Mouse (Mus musculus): ENCODE data around the gene Prkd3. TPM values are rescaled to one million over a fixed set of nuclear protein-coding genes. Genes with fewer than 3 reads are reported as not detected.

Prkd3 gene
- polyA plus RNA-seq, 1 experiment, result 48.3 TPM

- H3K4me1 ChIP-seq (ENCODE audit: control insufficient read depth, insufficient read depth, low read length), result peaks cover 13% of the 10 kb centered on the region
- no peak overlapping the region for H3K4me3 ChIP-seq (ENCODE audit: insufficient read depth, low read length)
- no peak overlapping the region for H3K27ac ChIP-seq (ENCODE audit: insufficient read depth, low read length)
- TF ChIP-seq CTCF (IDR thresholded peaks at IDR 0.05; ENCODE audit: borderline replicate concordance, insufficient read depth, low read length), result no peak
Measured at GRCm38 (mm10) chr17:78991549-78991948, 29.1 kb downstream of the Prkd3 start.

GRCm38 (mm10) chr17:78989015-78989414, 31.6 kb downstream of the Prkd3 start:
- Histone ChIP-seq H3K4me3 (ENCODE audit: insufficient read depth, low read length) (no peak overlapping the region), H3K27ac (ENCODE audit: insufficient read depth, low read length) (no peak overlapping the region), H3K4me1 (ENCODE audit: control insufficient read depth, insufficient read depth, low read length) (peaks cover 5% of the 10 kb centered on the region; the same call in 1 of the 2 replicates)
- TF ChIP-seq POLR2A (IDR thresholded peaks at IDR 0.05; ENCODE audit: low read depth, low read length), result no peak
- TF ChIP-seq CTCF (IDR thresholded peaks at IDR 0.05; ENCODE audit: borderline replicate concordance, insufficient read depth, low read length), result no peak

- Histone ChIP-seq H3K4me3 (ENCODE audit: insufficient read depth, low read length) (no peak overlapping the region), H3K27ac (ENCODE audit: insufficient read depth, low read length) (no peak overlapping the region), H3K4me1 (ENCODE audit: control insufficient read depth, insufficient read depth, low read length) (peaks cover 3% of the 10 kb centered on the region; the same call in 1 of the 2 replicates)
- TF ChIP-seq CTCF (IDR thresholded peaks at IDR 0.05; ENCODE audit: borderline replicate concordance, insufficient read depth, low read length) (no peak), POLR2A (IDR thresholded peaks at IDR 0.05; ENCODE audit: low read depth, low read length) (no peak)
Measured at GRCm38 (mm10) chr17:78983736-78984135, 36.9 kb downstream of the Prkd3 start.

DNA sequence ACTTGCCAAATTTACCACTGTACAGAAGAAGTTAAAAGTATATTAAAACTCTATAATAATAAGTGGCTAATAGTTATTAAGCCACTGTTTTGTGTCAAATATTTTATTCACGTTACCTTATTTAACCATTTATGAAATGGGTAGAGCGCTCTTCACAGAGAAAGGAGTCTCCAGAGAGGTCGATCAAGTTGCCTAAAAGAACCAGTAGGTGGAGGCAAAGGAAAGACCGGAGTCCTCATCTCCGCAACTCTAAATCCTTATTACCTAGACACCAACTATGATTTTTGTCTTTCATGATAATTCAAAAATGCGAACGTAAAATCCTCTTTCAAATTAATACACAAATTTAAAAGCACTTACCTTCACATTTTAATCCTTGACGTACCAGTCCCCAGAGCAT, 37.5 kb downstream of the Prkd3 start:
- no peak overlapping the region for H3K4me3 ChIP-seq (ENCODE audit: insufficient read depth, low read length)
- H3K4me1 ChIP-seq (ENCODE audit: control insufficient read depth, insufficient read depth, low read length), result peaks cover 3% of the 10 kb centered on the region; the same call in 1 of the 2 replicates
- TF ChIP-seq CTCF (IDR thresholded peaks at IDR 0.05; ENCODE audit: borderline replicate concordance, insufficient read depth, low read length), result no peak
- TF ChIP-seq POLR2A (IDR thresholded peaks at IDR 0.05; ENCODE audit: low read depth, low read length), result no peak
- no peak overlapping the region for H3K27ac ChIP-seq (ENCODE audit: insufficient read depth, low read length)

- Histone ChIP-seq H3K4me1 (ENCODE audit: control insufficient read depth, insufficient read depth, low read length) (no peaks in the 10 kb centered on the region), H3K27ac (ENCODE audit: insufficient read depth, low read length) (no peak overlapping the region), H3K4me3 (ENCODE audit: insufficient read depth, low read length) (no peak overlapping the region)
- TF ChIP-seq POLR2A (IDR thresholded peaks at IDR 0.05; ENCODE audit: low read depth, low read length), result no peak
- TF ChIP-seq CTCF (IDR thresholded peaks at IDR 0.05; ENCODE audit: borderline replicate concordance, insufficient read depth, low read length), result no peak
Measured at GRCm38 (mm10) chr17:78968500-78968899, 52.1 kb downstream of the Prkd3 start.

- no peaks in the 10 kb centered on the region for H3K4me1 ChIP-seq (ENCODE audit: control insufficient read depth, insufficient read depth, low read length)
- no peak overlapping the region for H3K4me3 ChIP-seq (ENCODE audit: insufficient read depth, low read length)
- no peak overlapping the region for H3K27ac ChIP-seq (ENCODE audit: insufficient read depth, low read length)
- TF ChIP-seq CTCF (IDR thresholded peaks at IDR 0.05; ENCODE audit: borderline replicate concordance, insufficient read depth, low read length) (no peak), POLR2A (IDR thresholded peaks at IDR 0.05; ENCODE audit: low read depth, low read length) (no peak)
Measured at GRCm38 (mm10) chr17:78966092-78966883, 54.3 kb downstream of the Prkd3 start.

DNA sequence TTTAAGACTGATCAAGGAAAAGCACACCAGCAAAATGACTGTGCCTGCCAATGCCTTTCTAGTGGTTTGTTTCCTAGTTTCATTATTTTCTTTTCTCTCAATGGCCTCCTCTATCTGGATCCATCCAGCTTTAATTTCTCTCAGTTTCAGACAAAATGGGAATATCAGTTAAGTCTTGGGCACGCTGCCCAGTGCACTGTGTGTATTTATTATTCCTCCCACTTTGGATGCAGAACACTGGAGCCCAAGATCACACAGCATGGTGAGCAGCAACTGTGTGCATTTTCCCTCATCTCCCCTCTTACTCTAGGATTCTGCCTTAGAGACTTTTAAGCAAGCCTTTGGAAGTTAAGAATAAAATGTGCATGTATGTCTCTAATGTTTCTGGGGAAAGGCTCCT, 56.2 kb downstream of the Prkd3 start:
- H3K4me3 ChIP-seq (ENCODE audit: insufficient read depth, low read length), result no peak overlapping the region
- H3K27ac ChIP-seq (ENCODE audit: insufficient read depth, low read length), result no peak overlapping the region
- no peak for TF ChIP-seq CTCF (IDR thresholded peaks at IDR 0.05; ENCODE audit: borderline replicate concordance, insufficient read depth, low read length)
- no peak for TF ChIP-seq POLR2A (IDR thresholded peaks at IDR 0.05; ENCODE audit: low read depth, low read length)
- H3K4me1 ChIP-seq (ENCODE audit: control insufficient read depth, insufficient read depth, low read length), result no peaks in the 10 kb centered on the region

GRCm38 (mm10) chr17:78959473-78959872, 61.1 kb downstream of the Prkd3 start:
- H3K27ac ChIP-seq (ENCODE audit: insufficient read depth, low read length), result no peak overlapping the region
- no peaks in the 10 kb centered on the region for H3K4me1 ChIP-seq (ENCODE audit: control insufficient read depth, insufficient read depth, low read length)
- TF ChIP-seq POLR2A (IDR thresholded peaks at IDR 0.05; ENCODE audit: low read depth, low read length), result no peak
- no peak for TF ChIP-seq CTCF (IDR thresholded peaks at IDR 0.05; ENCODE audit: borderline replicate concordance, insufficient read depth, low read length)
- H3K4me3 ChIP-seq (ENCODE audit: insufficient read depth, low read length), result no peak overlapping the region

GRCm38 (mm10) chr17:78953240-78953639, 67.4 kb downstream of the Prkd3 start:
- H3K27ac ChIP-seq (ENCODE audit: insufficient read depth, low read length), result no peak overlapping the region
- no peak overlapping the region for H3K4me3 ChIP-seq (ENCODE audit: insufficient read depth, low read length)
- TF ChIP-seq POLR2A (IDR thresholded peaks at IDR 0.05; ENCODE audit: low read depth, low read length) (no peak), CTCF (IDR thresholded peaks at IDR 0.05; ENCODE audit: borderline replicate concordance, insufficient read depth, low read length) (no peak)
- no peaks in the 10 kb centered on the region for H3K4me1 ChIP-seq (ENCODE audit: control insufficient read depth, insufficient read depth, low read length)

DNA sequence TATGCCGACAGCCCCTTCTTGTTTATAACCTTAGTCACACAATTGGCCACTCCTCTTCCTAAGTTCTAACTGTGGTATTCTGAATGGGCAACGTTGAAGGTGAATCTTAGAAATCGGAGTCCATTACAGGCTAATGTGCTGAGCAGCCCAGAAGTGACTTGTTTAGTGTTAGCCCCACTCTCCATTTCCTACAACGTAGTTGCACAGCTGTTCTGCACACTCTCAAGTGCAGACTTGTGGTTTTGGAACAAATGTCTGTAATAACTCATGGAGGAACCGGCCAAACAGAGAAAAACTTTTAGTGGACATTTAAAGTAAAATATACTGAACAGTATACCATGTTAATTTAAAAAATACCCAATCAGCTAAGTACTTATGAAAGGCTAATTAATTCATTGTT, 68.5 kb downstream of the Prkd3 start:
- Histone ChIP-seq H3K4me3 (ENCODE audit: insufficient read depth, low read length) (no peak overlapping the region), H3K4me1 (ENCODE audit: control insufficient read depth, insufficient read depth, low read length) (no peaks in the 10 kb centered on the region), H3K27ac (ENCODE audit: insufficient read depth, low read length) (no peak overlapping the region)
- TF ChIP-seq CTCF (IDR thresholded peaks at IDR 0.05; ENCODE audit: borderline replicate concordance, insufficient read depth, low read length) (no peak), POLR2A (IDR thresholded peaks at IDR 0.05; ENCODE audit: low read depth, low read length) (no peak)
